Mouse (Mus musculus) kidney, adult 2 months (tissue): ENCODE data around the gene Olfr887.

Experiments
- CTCF ChIP-seq: fragments of 200-500 bp; conservative IDR thresholded peaks from 2 replicates; pipeline ENCODE4 v1.5.1; 2011; ENCODE audit warnings: low read depth, mild to moderate bottlenecking, control low read depth, low read length, moderate library complexity, mixed read lengths; ENCODE audit not compliant: insufficient read depth, insufficient read length
- POLR2A ChIP-seq: fragments of 200-500 bp; IDR thresholded peaks from one replicate; pipeline ENCODE4 v1.6.1; 2011; ENCODE audit warnings: low read depth, low read length, control low read depth

DNA sequence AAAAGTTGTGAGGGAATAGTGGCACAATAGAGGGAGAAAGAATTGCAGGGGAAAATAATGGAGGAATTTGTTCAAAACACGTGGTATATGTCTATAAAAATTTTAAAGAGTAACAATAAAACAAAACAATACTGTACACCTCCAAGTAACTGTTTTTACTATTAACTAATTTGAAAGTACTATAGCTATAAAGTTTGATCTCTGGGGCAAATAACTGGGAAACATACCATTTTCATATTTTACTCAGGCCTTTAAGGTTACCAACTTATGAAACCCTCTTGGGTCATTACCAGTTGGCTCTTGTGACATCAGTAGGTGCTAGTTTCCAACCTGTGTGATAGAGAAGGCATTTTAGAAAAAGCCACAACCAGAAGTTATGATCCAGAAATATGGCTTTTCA is at the start of gene Olfr887:
- TF ChIP-seq CTCF (no peak), POLR2A (no peak)
